Mouse (Mus musculus) cerebellum, adult 2 months (tissue): ENCODE data around the gene Pcgf1.

Experiments used
- CTCF ChIP-seq: fragments of 200-500 bp; IDR thresholded peaks from 2 replicates; pipeline ENCODE4 v1.5.1; 2011; ENCODE audit warnings: low read depth, mild to moderate bottlenecking, control low read depth, low read length, moderate library complexity, borderline replicate concordance; ENCODE audit not compliant: insufficient read depth
- POLR2A ChIP-seq: fragments of 200-500 bp; IDR thresholded peaks from 2 replicates; pipeline ENCODE4 v1.6.1; 2011; ENCODE audit warnings: low read length, control low read depth, borderline replicate concordance; ENCODE audit not compliant: insufficient read depth

DNA sequence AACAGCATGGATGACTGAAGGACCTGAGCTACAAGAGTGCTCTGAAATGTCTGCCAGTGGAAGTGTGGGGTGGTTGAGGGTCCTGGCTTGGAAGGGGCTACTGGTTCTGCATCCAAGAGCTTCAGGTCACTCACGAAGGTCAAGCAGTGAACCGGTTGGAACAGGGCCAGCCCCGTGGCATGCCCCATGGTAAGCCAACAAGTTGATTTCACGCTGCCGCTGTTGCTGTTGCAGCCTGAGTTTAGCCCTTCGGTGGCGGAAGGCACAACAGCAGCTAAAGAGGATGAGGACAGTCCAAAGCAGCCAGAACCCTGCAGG lies 42.0 kb downstream of the Pcgf1 start:
- TF ChIP-seq CTCF, result no peak
- no peak for TF ChIP-seq POLR2A
